Mouse (Mus musculus) forebrain, postnatal 0 days (tissue): ENCODE measurements around the gene Clstn1. TPM values are rescaled to one million over a fixed set of nuclear protein-coding genes. Genes with fewer than 3 reads are reported as not detected.

ENCODE experiments used
- ATAC-seq: fragments of 200-750 bp; cut with Nextera tagmentation; 2 replicates; pipeline ENCODE4 v1.8.0; 2017; ENCODE audit warnings: mild to moderate bottlenecking, moderate library complexity
- DNase-seq: peaks from one replicate; pipeline ENCODE4 v3.0.0-alpha.2; 2015
- H3K27ac ChIP-seq: fragments of 300-500 bp; sonication (generic); 2 replicates; pipeline ENCODE4 v1.5.1; 2014; ENCODE audit warnings: low read depth, mild to moderate bottlenecking, antibody characterized with exemption, low read length, moderate library complexity, mixed read lengths
- H3K27me3 ChIP-seq: fragments of 300-500 bp; sonication (generic); 2 replicates; pipeline ENCODE4 v1.6.1; 2014; ENCODE audit warnings: mild to moderate bottlenecking, low read length, mixed read lengths; ENCODE audit not compliant: insufficient read depth
- H3K36me3 ChIP-seq: fragments of 300-500 bp; sonication (generic); 2 replicates; pipeline ENCODE4 v1.6.1; 2014; ENCODE audit warnings: mild to moderate bottlenecking, moderate library complexity; ENCODE audit not compliant: insufficient read depth
- H3K4me1 ChIP-seq: fragments of 300-500 bp; sonication (generic); 2 replicates; pipeline ENCODE4 v1.6.1; 2014; ENCODE audit warnings: antibody characterized with exemption; ENCODE audit not compliant: insufficient read depth
- H3K4me2 ChIP-seq: fragments of 300-500 bp; sonication (generic); 2 replicates; pipeline ENCODE4 v1.6.1; 2014; ENCODE audit warnings: low read depth, mild to moderate bottlenecking, moderate library complexity
- H3K4me3 ChIP-seq: fragments of 300-500 bp; sonication (generic); 2 replicates; pipeline ENCODE4 v1.5.1; 2014; ENCODE audit warnings: low read depth, low read length, mixed read lengths
- H3K9ac ChIP-seq: fragments of 300-500 bp; sonication (generic); 2 replicates; pipeline ENCODE4 v1.6.1; 2014; ENCODE audit warnings: mild to moderate bottlenecking
- H3K9me3 ChIP-seq: fragments of 300-500 bp; sonication (generic); 2 replicates; pipeline ENCODE4 v1.6.1; 2016; ENCODE audit warnings: low read length
- CTCF ChIP-seq: sonication (generic); IDR thresholded peaks from 2 replicates; pipeline ENCODE4 v1.5.1; 2016; ENCODE audit warnings: antibody characterized with exemption, control low read depth, low read depth
- WGBS: fragments of 180-500 bp; shearing (Covaris S2); extraction: QIAGEN DNeasy Blood & Tissue Kit; methylation state at CpG from one replicate; pipeline ENCODE4 v1.1.7; 2014; 5-methylcytosine and 5-hydroxymethylcytosine counted together
- polyA plus RNA-seq: library from polyadenylated mRNA; unstranded; fragments of >200 nt; fragmentation: Nextera tagmentation; extraction: Ambion mirVana; gene quantifications from 2 replicates; pipeline ENCODE4 v1.2.1, GENCODE M21; 2015
- total RNA-seq: library from RNA; depleted of rRNA; stranded (reverse); fragments of >200 nt; gene quantifications from 2 replicates; pipeline ENCODE4 v1.2.3, GENCODE M21; 2014

The Clstn1 gene
- total and polyA plus RNA-seq, 2 experiments from 2014 or later, result 179 to 451 TPM

DNA sequence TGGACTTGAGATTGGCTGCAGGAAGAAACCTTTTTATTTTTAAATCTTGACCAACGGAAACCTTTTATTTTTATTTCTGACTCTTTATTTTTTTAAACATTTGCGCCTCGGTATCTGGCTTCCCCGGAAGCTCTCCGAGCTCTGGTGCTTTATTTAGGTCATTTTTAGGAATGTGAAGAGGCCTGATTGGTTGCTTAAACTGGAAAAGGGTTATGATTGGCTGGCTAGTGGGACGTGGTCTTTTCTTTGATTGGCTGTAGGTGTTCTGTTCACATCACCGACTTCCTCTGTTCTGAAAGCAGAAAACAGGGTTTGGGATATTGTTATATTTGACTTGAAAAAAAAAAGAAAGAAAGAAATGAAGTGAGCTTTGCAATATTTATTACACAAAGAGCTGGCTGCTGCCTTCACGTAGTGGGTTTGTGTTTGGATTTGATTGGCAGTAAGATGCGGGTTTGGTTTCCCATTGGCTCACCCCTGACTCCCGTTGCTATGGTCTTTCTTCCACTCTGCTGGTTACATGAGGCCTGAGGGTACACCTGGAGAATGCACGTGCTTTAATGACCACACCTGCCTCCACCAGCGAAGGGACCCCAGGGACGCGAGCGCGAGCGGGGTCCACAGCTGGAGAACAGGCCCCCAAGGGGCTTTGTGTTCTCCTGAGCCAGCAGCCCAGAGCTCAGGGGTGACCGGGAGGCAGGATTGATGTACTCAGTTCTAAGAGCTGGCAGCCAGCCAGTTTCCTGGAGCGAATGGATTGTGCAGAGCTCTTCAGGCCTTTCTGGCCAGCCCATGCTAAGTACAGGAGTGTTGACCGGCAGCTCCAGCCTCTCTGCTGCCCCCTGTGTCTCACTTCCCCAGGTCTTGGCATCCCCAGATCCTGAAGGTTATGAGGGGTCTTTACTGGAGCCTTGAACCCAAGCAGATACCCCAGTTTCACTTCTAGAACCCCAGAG is 21.5 kb upstream of the Clstn1 start:
- H3K4me1 ChIP-seq, result peaks cover 19% of the 10 kb centered on the region
- H3K36me3 ChIP-seq, result peaks cover 13% of the 10 kb centered on the region
- peak overlapping the region; percentile 62 for H3K27ac ChIP-seq
- no peak overlapping the region for H3K4me3 ChIP-seq
- no peak overlapping the region for H3K9ac ChIP-seq
- DNase-seq (peak; percentile 71), ATAC-seq (peak; percentile 39)
- no peaks in the 10 kb centered on the region for H3K27me3 ChIP-seq
- TF ChIP-seq CTCF, result peak; percentile 45
- WGBS, result 42% methylated on average over 20 of the region's 20 CpGs
- no peaks in the 10 kb centered on the region for H3K9me3 ChIP-seq
- peak overlapping the region; percentile 28 for H3K4me2 ChIP-seq

- H3K9me3 ChIP-seq, result no peaks in the 10 kb centered on the region
- no peak for TF ChIP-seq CTCF
- peaks cover 9% of the 10 kb centered on the region; the same call in 1 of the 2 replicates for H3K4me1 ChIP-seq
- H3K4me3 ChIP-seq, result no peak overlapping the region
- H3K36me3 ChIP-seq, result peaks cover 6% of the 10 kb centered on the region; the same call in 1 of the 2 replicates
- no peak overlapping the region for H3K27ac ChIP-seq
- no peak overlapping the region for H3K9ac ChIP-seq
- no peak overlapping the region for H3K4me2 ChIP-seq
- DNase-seq (no peak), ATAC-seq (no peak)
- no peaks in the 10 kb centered on the region for H3K27me3 ChIP-seq
- WGBS, result 16% methylated on average over 8 of the region's 8 CpGs
These were observed 18.7 kb upstream of the Clstn1 start for GRCm38 (mm10) chr4:149567432-149568026.

GRCm38 (mm10) chr4:149568622-149569021 is 17.6 kb upstream of the Clstn1 start:
- Histone ChIP-seq H3K9me3 (no peaks in the 10 kb centered on the region), H3K9ac (no peak overlapping the region), H3K27ac (no peak overlapping the region), H3K36me3 (peaks cover 6% of the 10 kb centered on the region; the same call in 1 of the 2 replicates), H3K4me1 (0 out of 2 replicates have a peak, but pooled peaks cover 6% of the 10 kb centered on the region), H3K4me2 (no peak overlapping the region), H3K27me3 (no peaks in the 10 kb centered on the region), H3K4me3 (no peak overlapping the region)
- WGBS, result 58% methylated on average over 6 of the region's 6 CpGs
- DNase-seq, result no peak
- ATAC-seq, result no peak
- no peak for TF ChIP-seq CTCF

GRCm38 (mm10) chr4:149569781-149570497 is 16.3 kb upstream of the Clstn1 start:
- Histone ChIP-seq H3K27me3 (no peaks in the 10 kb centered on the region), H3K4me3 (no peak overlapping the region), H3K9ac (no peak overlapping the region), H3K9me3 (no peaks in the 10 kb centered on the region), H3K4me1 (no peaks in the 10 kb centered on the region), H3K27ac (no peak overlapping the region), H3K4me2 (no peak overlapping the region), H3K36me3 (peaks cover 6% of the 10 kb centered on the region; the same call in 1 of the 2 replicates)
- no peak for TF ChIP-seq CTCF
- DNase-seq, result no peak
- 86% methylated on average over 6 of the region's 6 CpGs for whole genome bisulfite sequencing
- no peak for ATAC-seq

DNA sequence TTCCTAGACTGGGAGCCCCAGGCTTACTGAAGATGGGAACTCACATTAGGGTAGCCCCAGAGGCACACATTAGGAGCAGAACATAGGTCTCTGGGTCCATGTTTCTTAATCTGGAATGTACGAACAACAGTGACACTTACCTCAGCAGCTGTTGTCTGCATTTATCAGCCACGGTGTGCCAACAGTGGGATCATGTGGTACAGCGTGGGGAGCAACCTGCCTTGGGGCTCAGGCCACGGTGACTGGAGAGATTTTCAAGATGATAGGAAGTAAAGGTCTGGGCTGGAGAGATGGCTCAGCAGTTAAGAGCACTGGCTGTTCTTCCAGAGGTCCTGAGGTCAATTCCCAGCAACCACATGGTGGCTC is 15.8 kb upstream of the Clstn1 start:
- Histone ChIP-seq H3K27me3 (no peaks in the 10 kb centered on the region), H3K4me1 (no peaks in the 10 kb centered on the region), H3K9ac (no peak overlapping the region), H3K36me3 (peaks cover 6% of the 10 kb centered on the region; the same call in 1 of the 2 replicates), H3K27ac (no peak overlapping the region), H3K4me2 (no peak overlapping the region), H3K4me3 (no peak overlapping the region), H3K9me3 (no peaks in the 10 kb centered on the region)
- ATAC-seq, result no peak
- DNase-seq, result no peak
- WGBS, result 93% methylated on average over 4 of the region's 4 CpGs
- TF ChIP-seq CTCF, result no peak

DNA sequence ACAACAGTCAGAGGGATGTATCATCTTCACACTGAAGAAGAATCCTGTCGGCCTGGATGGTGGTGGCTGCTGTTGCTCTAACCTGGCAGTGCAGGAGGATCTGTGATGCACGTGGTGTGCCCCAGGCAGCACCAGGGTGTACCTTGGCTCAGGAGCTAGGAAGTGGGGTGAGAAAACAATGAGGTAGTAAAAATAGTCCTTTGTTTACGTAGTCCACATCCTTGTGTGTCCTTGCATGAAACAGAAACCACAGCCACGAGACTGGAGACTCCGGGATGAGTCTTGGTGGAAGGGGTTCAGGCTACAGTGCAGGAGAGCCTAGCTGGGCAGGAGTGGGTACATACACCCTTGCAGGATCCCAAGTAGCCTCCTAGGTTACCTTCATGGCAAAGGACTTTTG is 15.1 kb upstream of the Clstn1 start:
- ATAC-seq, result no peak; the same call in 1 of the 2 replicates
- WGBS, result 80% methylated on average over 5 of the region's 5 CpGs
- no peak for DNase-seq
- Histone ChIP-seq H3K4me3 (no peak overlapping the region), H3K36me3 (no peaks in the 10 kb centered on the region), H3K4me2 (no peak overlapping the region), H3K4me1 (no peaks in the 10 kb centered on the region), H3K9ac (no peak overlapping the region), H3K27ac (no peak overlapping the region), H3K9me3 (no peaks in the 10 kb centered on the region), H3K27me3 (no peaks in the 10 kb centered on the region)
- TF ChIP-seq CTCF, result no peak
